18 mouse cellular contexts compared by ENCODE assay signal in the genomic region with DNA sequence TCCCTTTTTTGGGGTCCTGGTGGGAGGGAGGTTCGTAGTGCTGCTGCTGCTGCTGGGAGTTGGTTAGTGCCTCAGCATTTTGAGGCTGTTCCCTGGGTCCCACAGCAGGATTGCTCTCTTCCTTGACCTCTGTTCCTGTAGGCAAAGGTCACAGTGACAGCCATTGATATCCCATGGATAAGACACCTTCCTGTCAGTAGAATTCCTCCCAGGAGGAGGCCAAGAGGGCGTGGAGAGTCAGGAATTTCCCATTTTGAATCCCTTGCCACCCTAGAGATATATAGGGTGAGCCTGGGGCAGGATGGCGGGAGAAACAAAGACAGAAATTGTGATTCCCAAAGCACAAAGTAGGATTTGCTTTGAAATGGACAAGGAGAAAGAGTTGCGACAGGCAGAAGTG.
"Had no signal": no experiment of that assay in that cellular context is flagged by ENCODE, and none has a peak within 500 bp of the region (broad histone marks: within the 10 kb centered on the region; RNA-seq: fewer than 3 reads in every experiment).

No protein-coding gene starts in this region.

- H3K27ac ChIP-seq: midbrain, embryonic 10.5 days; midbrain, embryonic 12.5 days; neural tube, embryonic 13.5 days; neural tube, embryonic 15.5 days had no signal

- H3K9me3 ChIP-seq: midbrain, embryonic 10.5 days; midbrain, embryonic 12.5 days; neural tube, embryonic 13.5 days; neural tube, embryonic 15.5 days had no signal

- H3K9ac ChIP-seq: lung, embryonic 14.5 days; midbrain, embryonic 12.5 days; neural tube, embryonic 13.5 days; neural tube, embryonic 15.5 days had no signal

- DNase-seq: lung, adult 18-20 months; lung, embryonic 14.5 days; lung, postnatal 10 days; lung, postnatal 4 days; midbrain, embryonic 14.5 days; retina, postnatal 1 day; right cerebral cortex, adult 18-20 months; right cerebral cortex, postnatal 25 days; right cerebral cortex, postnatal 4 days; spleen, adult 18-20 months; thymus, adult 18-20 months; thymus, postnatal 14 days; thymus, postnatal 36 days had no signal

- H3K27me3 ChIP-seq: midbrain, embryonic 12.5 days; neural tube, embryonic 13.5 days; neural tube, embryonic 15.5 days had no signal

- H3K4me1 ChIP-seq: midbrain, embryonic 10.5 days; midbrain, embryonic 12.5 days had no signal

- H3K4me3 ChIP-seq: midbrain, embryonic 10.5 days; midbrain, embryonic 12.5 days; myocyte; neural tube, embryonic 13.5 days; neural tube, embryonic 15.5 days had no signal
